Mouse (Mus musculus): Measurements from ENCODE around the gene Zfp595. TPM values are rescaled to one million over a fixed set of nuclear protein-coding genes. Genes with fewer than 3 reads are reported as not detected.
"Not testable (repeated sequence)": the region's sequence is repeated elsewhere in the genome, so short reads cannot be mapped to it uniquely, and the experiment has no call there.

The Zfp595 gene
- polyA plus RNA-seq, 1 experiment from 2014 or later = 2.1 TPM

- Histone ChIP-seq H3K36me3 (ENCODE audit: control insufficient read depth, insufficient read depth, low read length) (no peaks in the 10 kb centered on the region), H3K9ac (replicated peaks; ENCODE audit: low read length) (peak within 1 kb of the TSS; percentile 79), H3K4me1 (ENCODE audit: control insufficient read depth, insufficient read depth, low read length) (peaks cover 6% of the 10 kb centered on the region; the same call in 1 of the 2 replicates), H3K27me3 (ENCODE audit: control insufficient read depth, insufficient read depth, low read length) (no peaks in the 10 kb centered on the region), H3K9me3 (ENCODE audit: control insufficient read depth, low read length) (no peaks in the 10 kb centered on the region), H3K27ac (replicated peaks; ENCODE audit: low read depth, low read length) (peak within 1 kb of the TSS; percentile 33), H3K4me2 (ENCODE audit: low read length) (peak within 1 kb of the TSS; percentile 89), H3K4me3 (replicated peaks; ENCODE audit: low read depth, low read length) (peak within 1 kb of the TSS; percentile 70)
- DNase-seq = peak; percentile 97
- 9% methylated on average over 16 of the region's 16 CpGs for WGBS
- ATAC-seq (ENCODE audit: low FRiP score, low TSS enrichment) = peak; percentile 97
Measured at GRCm38 (mm10) chr13:67305822-67306672, 26.3 kb downstream of the Zfp595 start, which contains the start of gene Zfp457. Zfp457 (minus strand) TSS chr13:67306485.

DNA sequence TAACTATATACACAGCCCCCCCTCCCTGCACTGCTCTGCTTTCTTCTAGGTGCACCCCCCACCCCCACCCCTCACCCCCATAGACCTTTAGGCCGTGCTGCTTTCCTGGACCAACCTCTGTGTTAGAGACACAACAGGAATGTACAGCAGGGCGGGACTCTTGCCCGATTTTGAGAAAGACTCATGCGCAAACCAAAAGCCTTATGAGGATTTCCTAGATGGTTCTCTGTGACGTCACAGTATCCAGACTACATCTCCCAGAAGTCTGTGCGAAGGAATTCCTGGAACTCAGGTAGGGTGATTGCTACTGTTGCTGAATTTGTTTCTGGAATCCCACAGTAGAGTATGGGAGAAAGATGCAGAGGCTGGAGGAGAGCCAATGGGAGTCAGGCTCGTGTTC is 54.1 kb downstream of the Zfp595 start, which contains the start of gene Zfp458:
Gene Zfp458, minus strand, starts transcription at position 153 of the 400 bp plus-strand sequence.
- no peaks in the 10 kb centered on the region for H3K9me3 ChIP-seq (ENCODE audit: control insufficient read depth, low read length)
- 51% methylated on average over 7 of the region's 7 CpGs for WGBS

GRCm38 (mm10) chr13:67269383-67270065 is 62.8 kb downstream of the Zfp595 start:
- not testable (repeated sequence) for H3K27me3 ChIP-seq (ENCODE audit: control insufficient read depth, insufficient read depth, low read length); H3K9me3 ChIP-seq (ENCODE audit: control insufficient read depth, low read length); H3K4me1 ChIP-seq (ENCODE audit: control insufficient read depth, insufficient read depth, low read length); H3K36me3 ChIP-seq (ENCODE audit: control insufficient read depth, insufficient read depth, low read length)
- peak; percentile 69 for ATAC-seq (ENCODE audit: low FRiP score, low TSS enrichment)
- Histone ChIP-seq H3K9ac (replicated peaks; ENCODE audit: low read length) (peak overlapping the region; percentile 68), H3K4me3 (replicated peaks; ENCODE audit: low read depth, low read length) (peak overlapping the region; percentile 69), H3K4me2 (ENCODE audit: low read length) (peak overlapping the region; percentile 74), H3K27ac (replicated peaks; ENCODE audit: low read depth, low read length) (0 out of 2 replicates have a peak overlapping the region, but pooled peaks have one; percentile 10)
- 49% methylated on average over 8 of the region's 9 CpGs for WGBS
- peak; percentile 1 for DNase-seq

More for the DNA sequence above, 54.1 kb downstream of the Zfp595 start, which contains the start of gene Zfp458:
- peak; percentile 47 for DNase-seq
- H3K27ac ChIP-seq (replicated peaks; ENCODE audit: low read depth, low read length) = no peak within 1 kb of the TSS
- no peak; the same call in 1 of the 2 replicates for ATAC-seq (ENCODE audit: low FRiP score, low TSS enrichment)
- no peaks in the 10 kb centered on the region for H3K27me3 ChIP-seq (ENCODE audit: control insufficient read depth, insufficient read depth, low read length)
- H3K4me2 ChIP-seq (ENCODE audit: low read length) = no peak within 1 kb of the TSS
- H3K4me3 ChIP-seq (replicated peaks; ENCODE audit: low read depth, low read length) = no peak within 1 kb of the TSS
- no peak within 1 kb of the TSS for H3K9ac ChIP-seq (replicated peaks; ENCODE audit: low read length)
- no peaks in the 10 kb centered on the region for H3K4me1 ChIP-seq (ENCODE audit: control insufficient read depth, insufficient read depth, low read length)
- no peaks in the 10 kb centered on the region for H3K36me3 ChIP-seq (ENCODE audit: control insufficient read depth, insufficient read depth, low read length)

- Histone ChIP-seq H3K9me3 (ENCODE audit: control insufficient read depth, low read length) (peaks cover 8% of the 10 kb centered on the region), H3K27me3 (ENCODE audit: control insufficient read depth, insufficient read depth, low read length) (no peaks in the 10 kb centered on the region), H3K9ac (replicated peaks; ENCODE audit: low read length) (peak overlapping the region; percentile 68), H3K4me2 (ENCODE audit: low read length) (peak overlapping the region; percentile 74), H3K36me3 (ENCODE audit: control insufficient read depth, insufficient read depth, low read length) (no peaks in the 10 kb centered on the region), H3K4me1 (ENCODE audit: control insufficient read depth, insufficient read depth, low read length) (peaks cover 7% of the 10 kb centered on the region; the same call in 1 of the 2 replicates), H3K4me3 (replicated peaks; ENCODE audit: low read depth, low read length) (peak overlapping the region; percentile 69), H3K27ac (replicated peaks; ENCODE audit: low read depth, low read length) (0 out of 2 replicates have a peak overlapping the region, but pooled peaks have one; percentile 10)
- WGBS = 8% methylated on average over 18 of the region's 18 CpGs
- peak; percentile 98 for ATAC-seq (ENCODE audit: low FRiP score, low TSS enrichment)
- DNase-seq = peak; percentile 91
Measured at GRCm38 (mm10) chr13:67268568-67269369, 63.6 kb downstream of the Zfp595 start.

Other genes with a start within 250 kb of the Zfp595 start
- 12.4 and 12.6 TPM in 2 replicates for gene Zfp708, start 234.6 kb downstream of the Zfp595 start, polyA plus RNA-seq (2014; fragmentation: Nextera tagmentation; extraction: Ambion mirVana)
- 1.0 and 2.0 TPM in 2 replicates for gene Gm28557, start 224.0 kb downstream of the Zfp595 start, polyA plus RNA-seq (2014; fragmentation: Nextera tagmentation; extraction: Ambion mirVana)
- gene Rslcan18, start 216.3 kb downstream of the Zfp595 start, polyA plus RNA-seq (2014; fragmentation: Nextera tagmentation; extraction: Ambion mirVana) = not detected in 2 replicates
- 5.5 and 5.8 TPM in 2 replicates for gene Zfp759, start 210.9 kb downstream of the Zfp595 start, polyA plus RNA-seq (2014; fragmentation: Nextera tagmentation; extraction: Ambion mirVana)
- gene Rsl1, start 159.4 kb downstream of the Zfp595 start, polyA plus RNA-seq (2014; fragmentation: Nextera tagmentation; extraction: Ambion mirVana) = 5.4 and 6.2 TPM in 2 replicates
- 1.5 and 3.1 TPM in 2 replicates for gene Zfp455, start 138.1 kb downstream of the Zfp595 start, polyA plus RNA-seq (2014; fragmentation: Nextera tagmentation; extraction: Ambion mirVana)
- 7.0 and 8.3 TPM in 2 replicates for gene Zfp458, start 54.1 kb downstream of the Zfp595 start, polyA plus RNA-seq (2014; fragmentation: Nextera tagmentation; extraction: Ambion mirVana)
- 0.76 and 0.92 TPM in 2 replicates for gene Zfp457, start 26.1 kb downstream of the Zfp595 start, polyA plus RNA-seq (2014; fragmentation: Nextera tagmentation; extraction: Ambion mirVana)
- not detected in 2 replicates for gene Gm28044, start 28.0 kb upstream of the Zfp595 start, polyA plus RNA-seq (2014; fragmentation: Nextera tagmentation; extraction: Ambion mirVana)
- gene Zfp953, start 28.0 kb upstream of the Zfp595 start, polyA plus RNA-seq (2014; fragmentation: Nextera tagmentation; extraction: Ambion mirVana) = 0.65 and 0.82 TPM in 2 replicates
- gene Gm28041, start 43.2 kb upstream of the Zfp595 start, polyA plus RNA-seq (2014; fragmentation: Nextera tagmentation; extraction: Ambion mirVana) = 0.38 TPM in 1 of 2 replicates, not detected in the other
- 0.78 and 0.93 TPM in 2 replicates for gene Zfp456, start 43.2 kb upstream of the Zfp595 start, polyA plus RNA-seq (2014; fragmentation: Nextera tagmentation; extraction: Ambion mirVana)
- 2.7 and 3.6 TPM in 2 replicates for gene Zfp429, start 67.2 kb upstream of the Zfp595 start, polyA plus RNA-seq (2014; fragmentation: Nextera tagmentation; extraction: Ambion mirVana)
- 0.72 TPM in 2 replicates for gene Zfp459, start 88.8 kb upstream of the Zfp595 start, polyA plus RNA-seq (2014; fragmentation: Nextera tagmentation; extraction: Ambion mirVana)
- 6.0 and 7.6 TPM in 2 replicates for gene Zfp874a, start 119.1 kb upstream of the Zfp595 start, polyA plus RNA-seq (2014; fragmentation: Nextera tagmentation; extraction: Ambion mirVana)
- 2.3 and 2.7 TPM in 2 replicates for gene Zfp874b, start 151.7 kb upstream of the Zfp595 start, polyA plus RNA-seq (2014; fragmentation: Nextera tagmentation; extraction: Ambion mirVana)
- gene Zfp58, start 168.0 kb upstream of the Zfp595 start, polyA plus RNA-seq (2014; fragmentation: Nextera tagmentation; extraction: Ambion mirVana) = 10.1 and 15.5 TPM in 2 replicates
- 0.42 TPM in 1 of 2 replicates, not detected in the other for gene Gm26965, start 193.6 kb upstream of the Zfp595 start, polyA plus RNA-seq (2014; fragmentation: Nextera tagmentation; extraction: Ambion mirVana)
- gene Zfp87, start 193.6 kb upstream of the Zfp595 start, polyA plus RNA-seq (2014; fragmentation: Nextera tagmentation; extraction: Ambion mirVana) = 39.9 and 45.3 TPM in 2 replicates
- 18.1 and 22.0 TPM in 2 replicates for gene Zfp748, start 221.3 kb upstream of the Zfp595 start, polyA plus RNA-seq (2014; fragmentation: Nextera tagmentation; extraction: Ambion mirVana)